Mouse (Mus musculus) mouse embryonic stem cell (cell line): Measurements from ENCODE around the gene Ceacam15.
"Not testable (repeated sequence)": the region's sequence is repeated elsewhere in the genome, so short reads cannot be mapped to it uniquely, and the experiment has no call there.

Source experiments
- in situ Hi-C, 2 experiments: fragments of 300-500 bp; cut with MboI; formaldehyde crosslinking; loops; 1 replicate in 1 of 2; 3 replicates in 1 of 2; pipeline ENCODE4 v1.14.3; 2019 to 2020; ENCODE audit warnings: low sequenced_read_pairs in 2 of 2, low pct_unique_long_range_greater_than_20kb in 1 of 2, mixed read lengths in 1 of 2; ENCODE audit not compliant: unreplicated experiment in 1 of 2

Ceacam15 gene

DNA sequence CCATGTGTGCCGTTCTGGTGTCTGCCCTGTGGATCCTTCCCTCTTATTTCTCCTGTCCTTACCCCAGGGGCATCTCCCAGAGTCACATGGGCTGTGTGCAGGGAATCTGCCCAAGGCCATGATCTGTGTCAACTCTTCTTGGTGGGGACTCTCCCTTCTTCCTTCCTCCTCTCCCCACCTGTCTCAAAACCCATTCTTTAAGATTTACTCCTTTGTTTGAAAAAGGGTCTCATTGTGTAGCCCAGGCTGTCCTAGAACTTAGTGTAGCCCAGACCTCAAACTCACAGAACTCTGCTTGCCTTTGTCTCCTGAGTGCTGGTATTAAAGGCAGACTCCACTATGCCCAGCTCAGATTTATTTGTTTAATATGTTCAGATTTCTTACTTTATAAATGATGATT lies at the start of gene Ceacam15:
Ceacam15 (minus strand) TSS at position 101 of the 400 bp plus-strand sequence.
- in situ Hi-C loops = no loop called here

DNA sequence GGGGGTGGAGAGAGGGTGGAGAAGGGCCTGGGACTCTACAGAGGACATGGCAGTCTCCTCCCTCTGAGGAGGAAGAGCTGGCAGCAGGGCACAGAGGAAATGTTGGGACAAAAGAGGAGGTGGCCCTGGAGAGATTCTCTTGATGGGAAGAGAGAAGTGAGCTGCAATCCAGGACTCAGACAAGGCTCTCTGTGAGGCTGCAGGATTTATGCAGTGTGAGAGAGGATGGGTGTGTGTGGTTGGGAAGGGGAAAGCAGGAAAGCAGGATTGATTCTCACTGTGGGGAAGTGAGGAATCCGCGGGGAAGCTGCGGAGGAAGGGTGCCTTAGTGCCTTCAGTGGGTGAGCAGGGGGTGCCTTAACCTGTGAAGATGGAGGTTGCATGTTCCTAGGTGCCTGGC lies 47.0 kb upstream of the Ceacam15 start:
- in situ Hi-C loops = not testable (repeated sequence)

DNA sequence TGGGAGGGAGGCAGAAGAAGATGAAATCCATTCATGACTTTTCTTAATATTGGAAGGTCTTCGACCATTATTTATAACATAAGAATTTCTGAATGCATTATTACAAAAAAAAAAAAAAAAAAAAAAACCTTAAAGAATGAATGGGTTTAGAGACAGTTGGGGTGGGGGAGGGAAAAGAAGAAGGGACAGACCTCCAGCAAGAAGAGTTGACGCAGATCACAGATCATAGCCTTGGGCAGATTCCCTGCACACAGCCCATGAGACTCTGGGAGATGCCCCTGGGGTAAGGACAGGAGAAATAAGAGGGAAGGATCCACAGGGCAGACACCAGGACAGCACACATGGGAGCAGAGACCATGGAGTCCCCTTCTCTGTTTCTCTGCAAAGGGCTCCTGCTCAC lies 46.1 kb upstream of the Ceacam15 start, which contains the start of gene Ceacam9:
Ceacam9 (plus strand) TSS at position 301 of the 400 bp plus-strand sequence.
- in situ Hi-C loops = no loop called here

DNA sequence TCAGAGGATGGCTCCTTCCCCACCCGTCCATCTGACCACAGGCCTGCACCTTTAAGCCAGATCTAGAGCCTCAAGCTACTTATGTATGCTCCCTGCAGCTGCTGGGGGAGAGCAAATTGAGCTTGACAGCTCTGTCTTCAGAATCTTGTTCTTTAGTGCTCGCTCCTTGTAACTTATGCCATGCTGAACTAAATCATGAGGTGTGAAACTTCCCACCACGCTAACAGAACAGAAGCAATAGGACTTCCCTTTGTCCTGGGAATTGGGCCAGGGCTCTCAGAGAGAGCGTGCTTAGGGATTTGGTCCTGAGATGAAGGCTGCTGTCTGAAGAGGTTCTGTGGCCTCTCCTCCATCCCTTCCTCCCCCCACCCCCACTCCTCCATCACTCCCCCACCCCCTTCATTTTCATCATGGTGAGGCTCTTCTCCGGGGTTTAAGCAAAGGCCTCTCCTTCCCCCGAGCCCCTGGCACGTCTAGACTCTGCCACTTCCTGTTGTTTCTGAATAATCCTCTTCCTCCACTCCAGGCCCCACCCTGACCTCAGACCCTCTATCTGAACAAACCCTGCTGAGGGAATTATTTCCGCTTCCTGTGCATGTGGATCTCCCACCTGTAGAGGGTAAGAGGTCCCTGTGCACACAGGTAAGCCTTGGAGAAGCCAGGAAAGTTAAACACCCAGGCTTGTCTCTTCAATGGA lies 41.1 kb upstream of the Ceacam15 start:
- in situ Hi-C loops = not testable (repeated sequence)

DNA sequence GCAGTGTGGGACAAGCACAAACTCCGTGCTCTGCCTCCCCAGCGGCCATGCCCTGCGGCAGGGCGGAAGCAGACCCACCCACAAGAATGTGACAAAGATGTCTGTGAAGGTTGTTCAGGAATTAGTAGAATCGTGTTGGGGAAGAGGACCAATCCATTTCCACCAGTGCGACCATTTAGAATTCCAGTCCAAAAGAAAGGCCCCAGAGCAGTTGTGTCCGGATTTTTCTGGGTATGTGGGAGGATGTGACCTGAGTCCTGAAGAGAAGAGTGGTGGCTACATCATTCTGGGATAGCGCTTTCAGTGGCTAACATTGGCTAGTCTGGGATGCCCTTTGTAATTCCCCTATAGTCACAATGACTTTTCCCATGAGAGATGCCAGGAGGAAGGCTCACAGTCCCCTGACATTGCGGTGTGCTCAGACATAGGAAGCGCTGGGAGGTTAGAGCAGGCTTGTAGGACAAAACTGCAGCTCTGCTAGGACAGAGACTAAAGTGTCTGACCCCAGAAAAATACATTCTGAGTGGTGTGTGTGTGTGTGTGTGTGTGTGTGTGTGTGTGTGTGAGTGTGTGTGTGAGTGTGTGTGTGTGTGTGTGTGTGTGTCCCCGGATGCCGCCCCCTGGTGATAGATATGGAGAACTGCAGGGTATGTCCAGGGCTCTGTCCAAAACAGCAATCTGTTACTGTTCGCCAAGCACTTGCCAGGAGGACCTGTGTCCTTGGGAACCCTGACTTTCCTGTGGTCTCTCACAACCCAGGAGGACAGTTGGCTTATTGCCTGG lies 37.3 kb upstream of the Ceacam15 start:
- in situ Hi-C loops = no loop called here

GRCm38 (mm10) chr7:16710604-16711003 lies 35.1 kb upstream of the Ceacam15 start:
- in situ Hi-C loops = no loop called here

GRCm38 (mm10) chr7:16708244-16708643 lies 32.7 kb upstream of the Ceacam15 start:
- in situ Hi-C loops = no loop called here

GRCm38 (mm10) chr7:16706385-16706784 lies 30.9 kb upstream of the Ceacam15 start:
- in situ Hi-C loops = no loop called here

GRCm38 (mm10) chr7:16700583-16700982 lies 25.1 kb upstream of the Ceacam15 start:
- in situ Hi-C loops = no loop called here

- in situ Hi-C loops = loop anchor here in 1 of 2 experiments (10.0 kb wide), 1 partner anchor 64 kb away; no protein-coding TSS in a partner anchor
These were observed 23.5 kb upstream of the Ceacam15 start for GRCm38 (mm10) chr7:16699042-16699441.

DNA sequence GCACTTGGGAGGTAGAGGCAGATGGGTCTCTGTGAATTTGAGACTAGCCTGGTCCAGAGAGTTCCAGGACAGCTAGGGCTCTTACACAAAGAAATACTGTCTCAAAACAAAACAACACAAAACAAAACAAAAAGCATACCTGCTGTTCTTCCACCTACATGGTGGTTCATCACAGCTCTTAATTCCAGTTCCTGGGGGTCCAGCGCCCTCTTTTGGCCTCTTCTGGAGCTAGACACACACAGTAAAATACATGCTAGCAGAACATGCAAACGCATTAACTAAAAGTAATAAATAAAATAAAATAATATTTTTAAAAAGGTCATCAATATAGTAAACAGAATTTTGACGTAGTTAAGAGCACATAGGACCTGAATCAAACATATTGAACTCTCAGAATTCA lies 19.5 kb upstream of the Ceacam15 start:
- in situ Hi-C loops = loop anchor here in 1 of 2 experiments (10.0 kb wide), 1 partner anchor 60 kb away; no protein-coding TSS in a partner anchor

DNA sequence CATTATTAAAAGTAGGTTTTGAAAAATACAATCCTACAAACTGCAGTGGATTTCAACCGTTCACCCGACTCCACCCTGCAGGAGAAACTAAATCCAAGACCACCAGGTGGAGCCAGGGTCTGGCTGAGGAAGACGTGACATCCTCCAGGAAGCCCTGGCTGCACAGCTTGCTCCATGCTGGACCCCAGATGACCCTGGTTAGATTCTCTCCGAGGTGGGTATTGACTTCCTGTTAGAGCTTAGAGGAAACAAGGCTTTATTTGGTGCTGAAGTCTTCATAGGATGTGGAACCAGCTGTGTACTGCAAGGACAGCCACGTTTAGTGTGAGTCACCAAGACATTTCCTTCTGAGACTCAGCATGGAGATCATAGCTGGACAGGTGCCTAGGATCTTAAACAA lies 13.7 kb upstream of the Ceacam15 start:
- in situ Hi-C loops = no loop called here

GRCm38 (mm10) chr7:16680194-16680593 lies 4.7 kb upstream of the Ceacam15 start:
- in situ Hi-C loops = not testable (repeated sequence)

DNA sequence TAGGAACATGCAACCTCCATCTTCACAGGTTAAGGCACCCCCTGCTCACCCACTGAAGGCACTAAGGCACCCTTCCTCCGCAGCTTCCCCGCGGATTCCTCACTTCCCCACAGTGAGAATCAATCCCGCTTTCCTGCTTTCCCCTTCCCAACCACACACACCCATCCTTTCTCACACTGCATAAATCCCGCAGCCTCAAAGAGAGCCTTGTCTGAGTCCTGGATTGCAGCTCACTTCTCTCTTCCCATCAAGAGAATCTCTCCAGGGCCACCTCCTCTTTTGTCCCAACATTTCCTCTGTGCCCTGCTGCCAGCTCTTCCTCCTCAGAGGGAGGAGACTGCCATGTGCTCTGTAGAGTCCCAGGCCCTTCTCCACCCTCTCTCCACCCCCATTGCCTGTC lies 806 bp downstream of the Ceacam15 start:
- in situ Hi-C loops = not testable (repeated sequence)

DNA sequence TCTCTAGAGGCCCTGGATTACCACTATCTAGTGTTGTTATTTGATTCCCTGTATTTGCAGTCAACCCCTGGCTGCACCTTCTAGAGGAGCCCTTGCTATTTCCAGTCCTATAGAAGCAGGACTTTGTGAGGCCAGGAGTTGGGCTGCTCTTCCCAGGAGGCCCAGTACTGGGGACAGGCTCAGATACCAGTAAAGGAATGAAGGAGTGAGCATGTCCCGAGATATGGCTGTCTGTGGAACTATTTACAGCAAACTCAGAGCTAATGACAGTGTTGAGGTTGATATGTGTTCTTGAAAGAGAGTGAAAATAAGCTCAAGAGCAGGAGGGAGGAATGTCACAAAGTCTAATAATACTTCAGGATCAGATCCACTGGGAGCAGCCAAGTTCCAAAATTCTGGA lies 1.7 kb downstream of the Ceacam15 start:
- in situ Hi-C loops = no loop called here

- in situ Hi-C loops = not testable (repeated sequence)
These were observed 7.1 kb downstream of the Ceacam15 start for GRCm38 (mm10) chr7:16668331-16668930.

- in situ Hi-C loops = no loop called here
These were observed 31.2 kb downstream of the Ceacam15 start for GRCm38 (mm10) chr7:16644260-16644659.

DNA sequence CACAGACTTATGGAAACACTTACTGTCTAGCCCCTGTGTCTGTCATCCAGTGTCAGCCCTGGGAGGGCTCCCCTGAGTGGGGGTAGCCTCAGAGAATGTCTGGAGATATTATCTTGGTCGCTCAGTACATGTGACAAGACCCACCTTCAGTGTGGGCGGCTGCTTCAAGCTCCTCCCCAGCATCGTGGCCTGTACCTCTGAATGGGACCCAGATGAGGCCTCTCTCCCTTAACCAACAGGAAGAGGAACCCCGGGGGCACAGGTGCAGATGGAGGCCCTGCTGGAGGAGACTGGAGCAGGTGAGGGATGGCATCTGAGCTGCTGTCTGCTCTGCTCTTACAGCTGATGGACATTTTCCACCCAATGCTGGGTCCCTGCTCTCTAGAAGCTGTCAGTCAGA lies 32.4 kb downstream of the Ceacam15 start:
- in situ Hi-C loops = not testable (repeated sequence)

DNA sequence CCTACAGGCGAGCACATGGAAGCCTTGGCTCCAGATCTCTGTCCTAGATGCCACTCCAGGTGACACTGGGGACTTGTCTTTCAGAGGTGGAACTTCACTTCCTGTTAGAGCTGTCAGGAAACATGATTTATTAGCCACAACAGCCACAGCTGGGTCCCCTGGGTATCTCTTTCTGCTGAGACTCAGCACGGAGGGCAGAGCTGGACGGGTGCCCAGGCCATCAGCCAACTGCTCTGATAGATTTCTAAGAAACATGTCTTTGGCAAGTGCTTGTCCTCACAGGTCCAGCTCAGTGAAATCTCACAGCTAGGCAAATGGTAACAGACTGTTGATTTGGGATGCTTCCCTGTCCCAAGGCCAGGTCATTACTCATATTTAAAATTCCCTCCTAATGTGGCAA lies 36.5 kb downstream of the Ceacam15 start:
- in situ Hi-C loops = loop anchor here (5.0 to 10.0 kb wide), 2 partner anchors 53 to 56 kb away; no protein-coding TSS in a partner anchor
